Mouse (Mus musculus) spleen, adult 12 weeks (tissue): Measurements from ENCODE around the gene Ltbp4.

Source experiments
- DNase-seq: peaks from one replicate; pipeline ENCODE4 v3.0.0; 2022; ENCODE audit warnings: low spot score

Ltbp4 gene

GRCm38 (mm10) chr7:27326101-27326880, 11.2 kb downstream of the Ltbp4 start:
- DNase-seq: no peak

- DNase-seq: no peak
Observed at GRCm38 (mm10) chr7:27325697-27326096, 11.8 kb downstream of the Ltbp4 start.

GRCm38 (mm10) chr7:27324928-27325327, 12.6 kb downstream of the Ltbp4 start:
- no peak for DNase-seq

GRCm38 (mm10) chr7:27324161-27324560, 13.3 kb downstream of the Ltbp4 start:
- no peak for DNase-seq

GRCm38 (mm10) chr7:27323001-27323400, 14.5 kb downstream of the Ltbp4 start:
- no peak for DNase-seq

GRCm38 (mm10) chr7:27322291-27322690, 15.2 kb downstream of the Ltbp4 start:
- no peak for DNase-seq

- no peak for DNase-seq
Observed at GRCm38 (mm10) chr7:27319411-27319810, 18.1 kb downstream of the Ltbp4 start.

GRCm38 (mm10) chr7:27315958-27316357, 21.5 kb downstream of the Ltbp4 start:
- no peak for DNase-seq

- no peak for DNase-seq
Observed at GRCm38 (mm10) chr7:27314393-27314792, 23.1 kb downstream of the Ltbp4 start.

- no peak for DNase-seq
Observed at GRCm38 (mm10) chr7:27311651-27312284, 25.7 kb downstream of the Ltbp4 start.

GRCm38 (mm10) chr7:27310996-27311535, 26.4 kb downstream of the Ltbp4 start:
- DNase-seq: no peak

- DNase-seq: no peak
Observed at GRCm38 (mm10) chr7:27310306-27310705, 27.2 kb downstream of the Ltbp4 start.

- DNase-seq: no peak
Observed at GRCm38 (mm10) chr7:27309832-27310231, 27.7 kb downstream of the Ltbp4 start.

- no peak for DNase-seq
Observed at GRCm38 (mm10) chr7:27308821-27309549, 28.5 kb downstream of the Ltbp4 start.

GRCm38 (mm10) chr7:27307551-27307950, 29.9 kb downstream of the Ltbp4 start:
- DNase-seq: no peak

GRCm38 (mm10) chr7:27306161-27307160, 31.0 kb downstream of the Ltbp4 start:
- DNase-seq: no peak

- DNase-seq: no peak
Observed at GRCm38 (mm10) chr7:27305091-27305730, 32.3 kb downstream of the Ltbp4 start.

GRCm38 (mm10) chr7:27302172-27302571, 35.3 kb downstream of the Ltbp4 start:
- DNase-seq: no peak

GRCm38 (mm10) chr7:27300801-27301200, 36.7 kb downstream of the Ltbp4 start:
- no peak for DNase-seq

GRCm38 (mm10) chr7:27300351-27300750, 37.1 kb downstream of the Ltbp4 start:
- DNase-seq: no peak

- DNase-seq: no peak
Observed at GRCm38 (mm10) chr7:27298816-27299215, 38.7 kb downstream of the Ltbp4 start.
